Mouse (Mus musculus): ENCODE data around the gene Rag2. TPM values are rescaled to one million over a fixed set of nuclear protein-coding genes. Genes with fewer than 3 reads are reported as not detected.

The Rag2 gene
- polyA plus RNA-seq, 1 experiment: not detected

- no peaks in the 10 kb centered on the region for H3K4me1 ChIP-seq (ENCODE audit: control insufficient read depth, insufficient read depth, low read length)
- no peak overlapping the region for H3K27ac ChIP-seq (ENCODE audit: insufficient read depth, low read length)
- 88% methylated on average over 3 of the region's 3 CpGs for WGBS
- DNase-seq: no peak
- H3K27me3 ChIP-seq (ENCODE audit: control insufficient read depth, insufficient read depth, low read length): no peaks in the 10 kb centered on the region
- H3K4me3 ChIP-seq (replicated peaks; ENCODE audit: insufficient read depth, low read depth, low read length): no peak overlapping the region
- no peak for TF ChIP-seq POLR2A (IDR thresholded peaks at IDR 0.05; ENCODE audit: borderline replicate concordance, insufficient read depth, low read length)
- no peak for TF ChIP-seq CTCF (IDR thresholded peaks at IDR 0.05; ENCODE audit: borderline replicate concordance, insufficient read depth, low read depth, low read length)
These were observed 13.7 kb upstream of the Rag2 start for GRCm38 (mm10) chr2:101610861-101611260.

GRCm38 (mm10) chr2:101615464-101616305 is 8.8 kb upstream of the Rag2 start:
- H3K4me3 ChIP-seq (replicated peaks; ENCODE audit: insufficient read depth, low read depth, low read length): no peak overlapping the region
- no peaks in the 10 kb centered on the region for H3K4me1 ChIP-seq (ENCODE audit: control insufficient read depth, insufficient read depth, low read length)
- no peak for DNase-seq
- WGBS: 86% methylated on average over 10 of the region's 10 CpGs
- H3K27me3 ChIP-seq (ENCODE audit: control insufficient read depth, insufficient read depth, low read length): no peaks in the 10 kb centered on the region
- H3K27ac ChIP-seq (ENCODE audit: insufficient read depth, low read length): no peak overlapping the region
- TF ChIP-seq POLR2A (IDR thresholded peaks at IDR 0.05; ENCODE audit: borderline replicate concordance, insufficient read depth, low read length): no peak

GRCm38 (mm10) chr2:101618373-101618772 is 6.1 kb upstream of the Rag2 start:
- Histone ChIP-seq H3K4me1 (ENCODE audit: control insufficient read depth, insufficient read depth, low read length) (no peaks in the 10 kb centered on the region), H3K27me3 (ENCODE audit: control insufficient read depth, insufficient read depth, low read length) (no peaks in the 10 kb centered on the region), H3K27ac (ENCODE audit: insufficient read depth, low read length) (no peak overlapping the region), H3K4me3 (replicated peaks; ENCODE audit: insufficient read depth, low read depth, low read length) (no peak overlapping the region)
- TF ChIP-seq POLR2A (IDR thresholded peaks at IDR 0.05; ENCODE audit: borderline replicate concordance, insufficient read depth, low read length) (no peak), CTCF (IDR thresholded peaks at IDR 0.05; ENCODE audit: borderline replicate concordance, insufficient read depth, low read depth, low read length) (no peak)
- WGBS: 90% methylated on average over 4 of the region's 4 CpGs
- no peak for DNase-seq

GRCm38 (mm10) chr2:101620899-101621298 is 3.6 kb upstream of the Rag2 start:
- no peak overlapping the region for H3K27ac ChIP-seq (ENCODE audit: insufficient read depth, low read length)
- 80% methylated on average over 3 of the region's 3 CpGs for whole genome bisulfite sequencing
- TF ChIP-seq POLR2A (IDR thresholded peaks at IDR 0.05; ENCODE audit: borderline replicate concordance, insufficient read depth, low read length): no peak
- TF ChIP-seq CTCF (IDR thresholded peaks at IDR 0.05; ENCODE audit: borderline replicate concordance, insufficient read depth, low read depth, low read length): no peak

GRCm38 (mm10) chr2:101621611-101622010 is 2.9 kb upstream of the Rag2 start:
- Histone ChIP-seq H3K4me3 (replicated peaks; ENCODE audit: insufficient read depth, low read depth, low read length) (no peak overlapping the region), H3K27me3 (ENCODE audit: control insufficient read depth, insufficient read depth, low read length) (no peaks in the 10 kb centered on the region), H3K4me1 (ENCODE audit: control insufficient read depth, insufficient read depth, low read length) (no peaks in the 10 kb centered on the region; the same call in 1 of the 2 replicates), H3K27ac (ENCODE audit: insufficient read depth, low read length) (no peak overlapping the region)
- no peak for DNase-seq
- 75% methylated on average over 7 of the region's 7 CpGs for WGBS
- TF ChIP-seq POLR2A (IDR thresholded peaks at IDR 0.05; ENCODE audit: borderline replicate concordance, insufficient read depth, low read length) (no peak), CTCF (IDR thresholded peaks at IDR 0.05; ENCODE audit: borderline replicate concordance, insufficient read depth, low read depth, low read length) (no peak)

More at GRCm38 (mm10) chr2:101620899-101621298, 3.6 kb upstream of the Rag2 start:
- Histone ChIP-seq H3K27me3 (ENCODE audit: control insufficient read depth, insufficient read depth, low read length) (no peaks in the 10 kb centered on the region), H3K4me3 (replicated peaks; ENCODE audit: insufficient read depth, low read depth, low read length) (no peak overlapping the region), H3K4me1 (ENCODE audit: control insufficient read depth, insufficient read depth, low read length) (no peaks in the 10 kb centered on the region; the same call in 1 of the 2 replicates)
- DNase-seq: no peak

GRCm38 (mm10) chr2:101623042-101623441 is 1.5 kb upstream of the Rag2 start:
- Histone ChIP-seq H3K27me3 (ENCODE audit: control insufficient read depth, insufficient read depth, low read length) (no peaks in the 10 kb centered on the region), H3K4me3 (replicated peaks; ENCODE audit: insufficient read depth, low read depth, low read length) (no peak overlapping the region), H3K27ac (ENCODE audit: insufficient read depth, low read length) (no peak overlapping the region), H3K4me1 (ENCODE audit: control insufficient read depth, insufficient read depth, low read length) (peaks cover 3% of the 10 kb centered on the region)
- no peak for TF ChIP-seq POLR2A (IDR thresholded peaks at IDR 0.05; ENCODE audit: borderline replicate concordance, insufficient read depth, low read length)
- no peak for TF ChIP-seq CTCF (IDR thresholded peaks at IDR 0.05; ENCODE audit: borderline replicate concordance, insufficient read depth, low read depth, low read length)
- DNase-seq: no peak
- WGBS: 72% methylated on average over 2 of the region's 2 CpGs

GRCm38 (mm10) chr2:101624011-101624410 is 507 bp upstream of the Rag2 start:
- 74% methylated on average over 2 of the region's 2 CpGs for WGBS
- peaks cover 3% of the 10 kb centered on the region for H3K4me1 ChIP-seq (ENCODE audit: control insufficient read depth, insufficient read depth, low read length)
- no peaks in the 10 kb centered on the region for H3K27me3 ChIP-seq (ENCODE audit: control insufficient read depth, insufficient read depth, low read length)
- no peak for DNase-seq
- no peak overlapping the region for H3K27ac ChIP-seq (ENCODE audit: insufficient read depth, low read length)
- H3K4me3 ChIP-seq (replicated peaks; ENCODE audit: insufficient read depth, low read depth, low read length): no peak overlapping the region
- TF ChIP-seq CTCF (IDR thresholded peaks at IDR 0.05; ENCODE audit: borderline replicate concordance, insufficient read depth, low read depth, low read length): no peak
- no peak for TF ChIP-seq POLR2A (IDR thresholded peaks at IDR 0.05; ENCODE audit: borderline replicate concordance, insufficient read depth, low read length)

- peaks cover 3% of the 10 kb centered on the region for H3K4me1 ChIP-seq (ENCODE audit: control insufficient read depth, insufficient read depth, low read length)
These were observed 2.7 kb downstream of the Rag2 start for GRCm38 (mm10) chr2:101627227-101627626.

More at GRCm38 (mm10) chr2:101627227-101627626, 2.7 kb downstream of the Rag2 start:
- Histone ChIP-seq H3K27ac (ENCODE audit: insufficient read depth, low read length) (no peak overlapping the region), H3K27me3 (ENCODE audit: control insufficient read depth, insufficient read depth, low read length) (no peaks in the 10 kb centered on the region), H3K4me3 (replicated peaks; ENCODE audit: insufficient read depth, low read depth, low read length) (no peak overlapping the region)
- DNase-seq: no peak
- TF ChIP-seq CTCF (IDR thresholded peaks at IDR 0.05; ENCODE audit: borderline replicate concordance, insufficient read depth, low read depth, low read length): no peak
- TF ChIP-seq POLR2A (IDR thresholded peaks at IDR 0.05; ENCODE audit: borderline replicate concordance, insufficient read depth, low read length): no peak

Data from cerebellum, adult 2 months (tissue).